Mouse (Mus musculus) heart, adult 8-10 months (tissue): ENCODE data around the gene Tctn1. TPM values are rescaled to one million over a fixed set of nuclear protein-coding genes. Genes with fewer than 3 reads are reported as not detected.

ENCODE experiments used
- DNase-seq: peaks from one replicate; pipeline ENCODE4 v3.0.0; 2022; ENCODE audit warnings: low spot score
- total RNA-seq, 4 experiments: library from RNA; stranded (reverse); gene quantifications; 2 replicates each; pipeline ENCODE4 v1.2.4; 2022

Gene Tctn1
- total RNA-seq, 4 experiments from 2014 or later, result 3.5 to 5.1 (median 3.8) TPM

DNA sequence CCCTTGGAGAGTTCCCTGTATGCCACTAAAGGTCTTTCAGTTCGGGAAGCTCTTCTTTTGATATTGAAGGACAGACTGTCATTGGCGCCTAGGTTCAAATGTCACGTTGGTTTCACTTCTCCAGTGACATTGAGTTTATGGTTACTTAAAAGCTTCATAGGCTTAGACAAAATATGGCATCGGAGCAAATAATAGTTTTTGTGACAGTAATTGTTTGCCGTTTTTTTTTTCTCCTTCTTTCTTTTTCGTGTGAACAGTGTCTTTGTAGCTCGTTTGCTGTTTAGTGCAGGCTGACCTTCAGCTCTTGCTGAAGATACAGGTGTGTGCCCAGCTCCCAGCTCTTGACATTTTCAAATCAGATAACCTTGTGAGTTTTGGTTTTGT is 21.5 kb upstream of the Tctn1 start:
- no peak for DNase-seq

DNA sequence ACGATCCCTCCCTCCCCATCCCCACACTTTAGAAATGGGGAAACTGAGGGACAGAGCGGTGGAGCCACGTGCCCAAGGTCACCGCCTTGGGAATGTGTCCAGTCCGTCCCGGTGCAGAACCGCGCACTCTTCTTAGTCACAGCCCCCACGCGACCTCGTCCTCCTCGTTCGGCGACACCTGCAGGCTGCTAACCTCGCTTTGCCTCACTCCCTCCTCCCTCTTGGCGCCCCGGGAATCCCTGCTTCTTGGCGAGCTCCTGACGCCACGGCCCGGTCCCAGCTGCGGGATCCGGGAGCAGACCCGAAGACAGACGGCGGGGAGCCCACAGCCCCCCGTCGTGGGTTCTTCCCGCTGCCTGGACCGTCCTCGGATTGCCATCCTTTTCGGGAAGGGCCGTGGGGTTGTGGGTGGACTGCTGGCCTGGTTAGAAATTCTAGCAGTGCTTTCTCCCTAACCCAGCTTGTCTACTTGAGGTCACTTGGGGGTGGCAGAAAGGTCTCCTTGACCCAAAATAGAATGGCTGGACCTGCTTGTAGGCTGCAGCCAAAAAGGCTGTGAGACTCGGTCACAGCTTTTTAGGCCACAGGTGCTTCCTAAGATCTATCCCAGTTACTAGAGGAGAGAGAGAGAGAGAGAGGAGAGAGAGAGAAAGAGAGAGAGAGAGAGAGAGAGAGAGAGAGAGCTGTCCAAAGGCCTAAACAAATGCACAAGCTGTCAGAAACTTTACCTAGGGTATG is 20.9 kb upstream of the Tctn1 start:
- no peak for DNase-seq

DNA sequence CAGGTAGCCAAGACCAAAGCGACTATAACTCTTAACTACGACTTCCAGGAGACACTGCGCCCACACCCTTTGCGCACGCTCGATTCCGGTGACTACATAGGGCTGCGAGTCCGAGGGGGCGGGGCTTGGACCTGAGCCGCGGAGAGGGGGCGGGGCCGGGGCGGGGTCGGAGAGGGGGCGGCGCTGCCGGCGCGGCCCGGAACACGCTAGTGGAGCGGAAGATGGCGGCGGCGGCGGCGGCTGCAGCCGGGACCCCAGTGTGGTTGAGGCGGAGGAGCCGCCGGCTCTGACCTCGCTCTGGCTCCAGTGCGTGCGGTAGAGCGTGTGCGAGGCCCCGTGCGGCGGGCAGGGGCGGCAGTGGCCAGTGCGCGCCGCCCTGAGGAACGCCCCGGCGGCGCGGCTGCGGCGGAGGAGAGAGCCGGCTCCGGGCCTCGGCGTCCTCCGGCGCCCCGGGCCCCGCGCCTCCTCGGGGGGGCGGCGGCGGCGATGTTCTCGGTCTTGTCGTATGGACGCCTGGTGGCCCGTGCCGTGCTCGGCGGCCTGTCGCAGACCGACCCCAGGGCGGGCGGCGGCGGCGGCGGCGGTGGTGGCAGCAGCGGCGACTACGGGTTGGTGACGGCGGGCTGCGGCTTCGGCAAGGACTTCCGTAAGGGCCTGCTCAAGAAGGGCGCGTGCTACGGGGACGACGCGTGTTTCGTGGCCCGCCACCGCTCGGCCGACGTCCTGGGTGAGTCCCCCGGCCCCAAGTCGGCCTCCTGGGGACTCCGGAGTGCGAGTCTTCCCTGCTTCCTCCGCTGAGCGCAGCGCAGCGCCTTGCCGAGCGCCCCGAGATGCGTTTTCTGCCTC is 20.1 kb upstream of the Tctn1 start, which contains the start of gene Pptc7:
Gene Pptc7 (plus strand): TSS at position 183 of the 846 bp plus-strand sequence.
- DNase-seq, result peak; percentile 86

DNA sequence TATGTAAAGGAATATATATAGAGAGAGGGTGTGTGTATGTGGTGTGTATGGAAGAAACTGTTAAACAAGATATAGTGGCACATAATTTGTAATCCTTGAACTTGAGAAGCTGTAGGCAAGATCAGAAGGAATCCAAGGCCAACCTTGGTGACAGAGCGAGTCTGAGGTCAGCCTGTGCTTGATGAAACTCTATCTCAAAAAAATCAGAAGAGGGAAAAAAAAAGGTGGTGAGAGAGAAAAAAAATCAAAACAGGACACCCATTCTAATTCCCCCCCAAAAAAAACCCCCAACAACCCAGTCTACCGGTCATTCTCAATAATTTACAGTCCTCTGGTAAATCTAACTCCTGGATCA is 19.5 kb upstream of the Tctn1 start:
- DNase-seq, result no peak

DNA sequence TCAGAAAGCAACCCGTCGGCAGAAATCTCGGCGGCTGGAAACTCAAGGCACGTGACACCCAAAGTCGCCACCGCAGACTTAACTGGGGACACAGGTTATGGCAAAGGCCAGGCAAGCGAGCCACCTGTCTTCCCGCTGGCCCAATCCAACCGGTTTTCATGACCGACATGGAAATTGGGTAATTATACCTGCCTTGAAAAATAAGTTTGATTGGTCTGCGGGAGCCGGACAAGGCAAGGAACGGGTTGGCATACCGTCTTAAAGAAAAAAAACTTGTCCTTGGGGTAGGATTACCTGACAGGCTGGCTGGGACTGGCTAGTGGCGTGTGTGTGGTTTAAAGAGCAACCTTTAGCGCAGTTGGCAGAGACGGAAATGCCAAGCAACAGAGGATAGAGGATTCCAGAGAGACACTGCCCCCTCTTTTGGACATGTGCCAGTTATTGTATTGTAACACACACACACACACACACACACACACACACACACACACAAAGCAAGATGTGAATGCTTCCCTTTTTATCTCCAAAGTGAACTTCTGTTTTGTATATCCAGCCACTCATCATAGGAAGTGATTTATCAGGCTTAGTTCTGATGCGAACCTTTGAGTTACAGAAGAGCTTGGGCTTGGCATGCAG is 16.7 kb upstream of the Tctn1 start:
- no peak for DNase-seq

DNA sequence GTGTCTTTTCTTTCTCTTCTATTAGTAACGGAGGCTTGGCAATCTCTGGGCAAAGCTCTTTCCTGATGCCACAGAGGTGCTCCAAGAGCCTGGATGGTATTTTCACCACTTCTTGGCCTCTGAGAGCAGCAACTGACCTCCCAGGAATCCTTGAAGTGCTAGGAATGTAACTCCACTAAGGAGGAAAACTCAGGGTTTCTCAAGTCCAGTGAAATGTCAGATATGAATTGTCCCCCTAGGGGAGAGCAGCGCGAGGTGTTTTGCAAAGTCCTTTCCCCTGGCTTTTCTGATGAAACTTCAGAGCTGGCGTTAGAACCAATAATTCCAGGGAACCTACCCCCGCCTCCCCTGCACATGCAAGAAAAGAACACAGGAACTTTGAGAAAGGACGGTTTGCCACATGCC is 16.2 kb upstream of the Tctn1 start:
- DNase-seq, result no peak

DNA sequence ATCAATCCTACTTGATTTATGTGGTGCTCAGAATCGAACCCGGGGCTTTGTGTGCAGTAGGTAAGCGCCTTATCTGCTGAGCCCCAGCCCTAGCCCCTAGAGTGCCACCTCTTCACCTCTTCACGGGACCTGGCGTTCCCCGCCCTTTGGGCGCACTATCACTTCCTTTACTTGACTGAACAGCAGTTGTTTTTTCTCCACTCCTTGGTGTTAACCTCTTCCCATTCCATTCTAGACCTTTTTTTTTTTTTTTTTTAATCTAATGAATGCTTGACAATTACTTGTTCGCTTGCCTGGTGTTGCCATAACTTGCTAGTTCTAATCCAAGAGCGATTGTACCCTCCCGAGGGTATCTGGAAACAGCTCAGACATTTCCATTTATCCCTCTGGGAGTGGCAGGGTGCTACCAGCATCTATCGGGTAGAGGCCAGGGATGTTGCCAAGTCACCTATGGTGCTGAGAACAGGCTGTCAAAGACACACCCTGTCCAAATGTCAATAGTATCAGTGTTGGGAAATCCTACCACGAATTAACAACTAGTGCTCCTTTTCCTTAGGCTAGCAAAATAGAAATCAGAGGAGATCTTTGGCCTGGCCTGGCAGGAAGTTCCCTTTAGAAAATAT is 15.7 kb upstream of the Tctn1 start:
- DNase-seq, result no peak

DNA sequence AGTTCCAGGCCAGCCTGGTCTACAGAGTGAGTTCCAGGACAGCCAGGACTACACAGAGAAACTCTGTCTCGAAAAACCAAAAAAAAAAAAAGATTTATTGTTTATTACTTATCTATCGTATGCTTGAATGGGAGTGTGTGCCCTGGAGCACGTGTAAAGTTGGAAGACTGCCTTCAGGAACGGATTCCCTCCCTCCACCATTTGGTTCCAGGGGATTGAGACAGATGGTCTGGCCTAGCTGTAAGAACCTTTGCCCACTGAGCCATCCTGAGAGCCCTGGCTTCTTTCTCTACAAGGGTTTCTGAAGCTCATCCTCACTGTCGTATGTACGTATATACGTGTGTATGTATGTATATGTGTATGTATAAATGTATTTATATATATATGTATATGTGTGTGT is 14.7 kb upstream of the Tctn1 start:
- DNase-seq, result no peak

DNA sequence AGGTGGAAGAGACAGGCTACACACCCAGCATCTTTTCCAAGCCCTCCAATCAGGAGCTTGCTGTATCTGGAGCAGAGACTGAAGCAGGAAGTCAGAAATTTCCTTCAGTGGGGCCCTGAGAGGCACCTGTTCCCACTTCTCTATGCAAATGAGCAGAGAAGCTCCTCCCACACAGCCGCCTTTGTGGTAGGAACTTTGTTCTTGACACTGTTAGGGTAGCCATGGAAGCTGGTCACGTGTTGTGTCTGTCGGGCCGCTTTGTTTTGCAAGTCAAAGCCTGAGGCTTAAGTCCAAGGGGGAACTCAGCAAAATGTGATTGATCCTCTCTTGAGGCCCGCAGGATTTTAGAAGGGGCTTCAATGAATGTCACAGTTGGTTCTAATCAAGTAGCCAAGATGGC is 10.5 kb upstream of the Tctn1 start:
- DNase-seq, result no peak

DNA sequence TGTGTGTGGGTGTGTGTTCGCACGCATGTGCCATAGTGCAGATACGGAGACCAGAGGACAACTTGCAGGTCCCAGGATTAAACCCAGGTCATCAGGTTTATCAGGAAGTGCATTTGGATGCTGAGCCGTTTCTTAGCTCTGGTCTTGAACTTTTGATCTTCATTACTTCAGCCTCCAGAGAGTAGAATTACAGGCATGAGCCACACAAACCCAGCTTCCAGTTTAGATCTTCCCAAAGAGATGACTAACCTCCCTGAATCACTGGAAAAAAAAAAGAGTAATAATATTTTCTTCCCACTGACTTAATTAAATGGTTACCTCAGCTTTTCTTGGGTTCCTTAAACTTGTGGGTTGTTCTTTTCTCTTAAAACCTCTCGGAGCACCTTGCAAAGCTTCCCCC is 8.6 kb upstream of the Tctn1 start:
- DNase-seq, result no peak

DNA sequence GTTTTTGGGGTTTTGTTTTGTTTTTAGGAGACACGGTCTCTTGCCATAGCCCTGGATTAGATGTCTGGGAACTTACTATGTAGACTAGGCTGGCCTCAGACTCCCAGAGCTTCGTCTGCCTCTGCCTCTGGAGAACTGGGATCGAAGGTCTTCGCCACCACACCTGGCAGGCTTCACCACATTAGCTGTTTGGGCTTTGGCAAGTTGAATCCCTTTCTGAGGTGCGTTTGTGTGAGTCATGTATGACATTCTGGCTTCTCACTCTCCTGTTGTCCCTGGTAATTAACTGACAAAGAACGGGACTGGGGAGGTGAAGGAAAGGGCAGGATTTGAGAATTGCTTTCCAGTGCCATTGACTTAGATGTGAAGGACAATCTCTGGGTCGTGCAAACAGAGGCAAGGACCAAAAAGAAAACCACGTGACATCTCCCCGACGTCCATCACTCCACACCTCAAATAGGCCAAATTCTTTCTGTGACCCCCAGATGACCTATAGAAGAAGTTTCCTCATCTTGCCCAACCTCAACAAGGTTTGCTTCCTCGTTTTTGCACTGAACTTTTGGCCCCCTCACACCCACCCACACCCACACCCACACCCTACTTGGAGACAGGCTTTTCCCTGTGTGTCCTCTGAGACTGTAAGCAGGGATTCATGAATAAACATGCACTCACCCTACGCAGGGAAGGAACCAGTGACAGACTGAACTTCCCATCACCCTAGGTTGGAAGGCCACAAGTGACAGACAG is 4.8 kb upstream of the Tctn1 start:
- no peak for DNase-seq

DNA sequence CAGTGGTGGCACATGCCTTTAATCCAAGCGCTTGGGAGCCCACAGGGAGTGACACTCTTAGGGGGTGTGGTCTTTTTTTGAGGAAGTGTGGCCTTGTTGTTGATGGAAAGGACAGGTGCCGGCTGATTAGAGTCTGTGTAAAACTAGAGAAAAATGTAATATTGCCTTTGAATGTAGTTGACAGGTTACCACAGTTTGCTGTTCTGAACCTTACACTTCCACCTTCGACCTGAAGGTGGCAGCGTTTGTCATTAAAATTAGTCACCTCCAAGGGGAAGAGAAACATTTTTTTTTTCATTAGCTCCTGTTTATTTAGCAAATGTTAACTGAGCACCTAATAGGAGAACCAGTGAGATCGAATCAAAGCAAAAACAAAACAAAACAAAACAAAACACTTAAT is 3.6 kb upstream of the Tctn1 start:
- DNase-seq, result peak; percentile 80

DNA sequence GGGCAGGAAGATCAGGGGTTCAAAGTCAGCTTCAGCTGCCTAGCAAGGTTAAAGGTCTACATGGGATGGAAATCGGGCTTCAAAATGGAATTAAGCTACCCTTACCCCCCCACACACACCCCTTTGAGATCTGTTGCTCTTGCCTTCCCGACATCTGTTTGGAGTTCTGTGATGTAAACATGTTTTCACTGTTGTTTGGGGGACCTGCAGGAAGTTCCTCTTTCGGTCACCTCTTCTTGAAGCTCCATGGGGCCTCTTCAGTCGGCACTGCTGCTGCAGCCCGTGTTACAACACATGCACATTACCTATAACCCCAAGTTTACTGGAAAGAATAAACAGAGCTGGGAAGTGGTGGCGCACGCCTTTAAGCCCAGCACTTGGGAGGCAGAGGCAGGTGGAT is 2.9 kb upstream of the Tctn1 start:
- no peak for DNase-seq

DNA sequence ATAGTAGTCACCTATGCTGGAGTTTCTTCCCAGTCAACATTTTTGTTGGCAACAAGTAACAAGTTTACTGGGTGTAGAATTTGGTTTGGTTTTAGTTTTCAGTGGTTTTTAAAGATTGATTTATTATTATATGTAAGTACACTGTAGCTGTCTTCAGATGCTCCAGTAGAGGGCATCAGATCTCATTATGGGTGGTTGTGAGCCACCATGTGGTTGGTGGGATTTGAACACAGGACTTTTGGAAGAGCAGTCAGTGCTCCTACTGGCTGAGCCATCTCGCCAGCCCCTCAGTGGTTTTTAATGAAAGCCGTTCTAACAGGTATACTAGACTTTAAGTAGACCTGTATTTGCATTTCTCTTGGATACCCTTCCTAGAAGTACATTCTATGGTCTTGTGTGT is 1.7 kb upstream of the Tctn1 start:
- DNase-seq, result no peak

DNA sequence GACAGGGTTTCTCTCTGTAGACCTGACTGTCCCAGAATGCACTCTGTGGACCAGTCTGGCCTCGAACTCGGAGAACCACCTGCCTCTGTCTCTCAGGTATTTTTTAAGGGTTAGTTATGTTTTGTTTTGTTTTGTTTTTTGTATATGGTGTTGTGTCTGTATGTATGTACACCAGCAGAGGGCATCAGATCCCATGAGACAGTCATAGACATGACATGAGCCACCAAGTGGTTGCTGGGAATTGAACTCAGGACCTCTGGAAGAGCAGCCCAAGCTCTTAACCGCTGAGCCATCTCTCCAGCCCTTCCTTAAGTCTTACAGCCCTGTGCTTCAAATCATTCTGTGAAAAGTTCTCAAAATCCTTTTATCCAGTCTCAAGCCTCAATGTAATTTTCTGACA is 927 bp upstream of the Tctn1 start:
- DNase-seq, result no peak

DNA sequence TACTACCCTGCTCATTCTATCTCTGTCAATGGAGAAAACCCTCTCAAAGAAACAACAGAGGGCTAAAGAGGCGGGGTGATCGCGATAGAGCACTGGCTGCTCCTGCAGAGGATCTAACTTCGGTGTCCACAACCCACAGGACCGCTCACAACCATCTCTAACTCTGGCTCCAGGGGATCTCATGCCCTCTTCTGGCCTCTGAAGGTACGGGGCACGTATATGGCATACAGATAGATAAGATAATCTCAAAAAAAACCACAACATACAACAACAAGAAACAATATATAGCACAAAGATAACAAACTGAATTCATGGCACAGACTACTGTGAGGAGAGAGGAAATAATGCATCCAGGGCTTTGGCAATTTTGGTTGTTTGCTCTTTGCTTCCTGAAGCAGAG is 2.2 kb downstream of the Tctn1 start:
- DNase-seq, result no peak

DNA sequence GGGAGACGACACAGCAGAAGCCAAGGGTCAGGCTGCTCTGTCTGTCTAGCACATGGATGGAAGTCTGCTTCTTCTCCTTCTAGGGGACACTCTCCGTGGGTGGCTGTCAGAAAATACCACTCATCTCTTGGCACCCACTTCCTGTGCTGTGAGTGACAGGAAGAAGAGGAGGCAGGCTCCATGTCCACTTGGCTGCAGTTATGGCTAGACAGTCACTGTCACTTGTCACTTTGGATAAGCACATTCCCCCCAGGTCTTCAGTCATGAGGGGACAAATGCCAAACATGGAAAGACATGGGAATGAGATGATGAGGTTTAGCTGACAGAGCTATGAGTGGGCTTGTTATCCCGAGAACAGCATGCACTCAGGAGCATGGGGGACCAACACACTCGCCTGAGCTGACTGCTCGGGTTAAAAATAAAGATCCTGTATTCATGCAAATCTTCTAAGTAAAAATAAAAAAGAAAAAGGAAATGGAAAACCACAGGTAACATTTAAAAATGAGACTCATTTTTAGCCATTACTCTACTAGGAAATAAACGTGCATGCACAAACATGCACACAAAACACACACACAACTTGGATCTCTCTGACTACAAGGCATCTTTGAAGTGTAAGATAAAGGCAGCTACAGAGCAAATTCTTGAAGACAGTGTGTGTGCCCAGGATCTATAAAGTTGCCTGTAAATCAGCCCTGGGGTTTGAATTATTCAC is 6.1 kb downstream of the Tctn1 start:
- no peak for DNase-seq

DNA sequence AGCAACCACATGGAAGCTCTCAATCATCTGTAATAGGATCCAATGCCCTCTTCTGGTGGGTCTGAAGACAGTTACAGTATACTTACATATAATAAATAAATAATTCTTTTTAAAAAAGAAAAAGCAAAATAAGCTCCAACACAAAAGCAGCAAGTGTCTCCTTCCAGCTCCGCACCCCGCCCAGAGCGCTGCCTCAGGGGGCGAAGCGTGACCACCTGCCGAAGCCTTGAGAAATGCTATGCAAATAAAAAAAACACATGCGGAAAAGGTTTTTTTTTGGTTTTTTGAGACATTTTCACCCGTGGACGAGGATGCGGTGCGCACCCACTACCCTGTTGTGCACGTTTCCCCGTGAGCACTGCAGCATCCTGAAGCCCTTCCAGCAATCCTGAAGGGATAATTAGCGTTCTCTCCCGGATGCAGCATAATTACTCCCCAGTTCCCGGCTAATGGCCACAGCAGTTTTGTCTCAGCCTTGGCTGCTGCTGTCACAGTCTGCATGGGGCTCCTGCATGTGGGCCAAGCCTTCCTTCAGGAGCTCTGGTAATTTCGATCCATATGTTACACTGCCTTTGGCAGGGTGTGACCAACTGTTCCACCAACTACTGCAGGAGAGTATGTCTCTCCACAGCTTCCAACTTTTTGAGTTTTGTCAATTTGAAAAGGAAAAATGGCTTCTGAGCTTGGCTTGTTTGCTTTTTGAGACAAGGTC is 12.2 kb downstream of the Tctn1 start:
- no peak for DNase-seq

DNA sequence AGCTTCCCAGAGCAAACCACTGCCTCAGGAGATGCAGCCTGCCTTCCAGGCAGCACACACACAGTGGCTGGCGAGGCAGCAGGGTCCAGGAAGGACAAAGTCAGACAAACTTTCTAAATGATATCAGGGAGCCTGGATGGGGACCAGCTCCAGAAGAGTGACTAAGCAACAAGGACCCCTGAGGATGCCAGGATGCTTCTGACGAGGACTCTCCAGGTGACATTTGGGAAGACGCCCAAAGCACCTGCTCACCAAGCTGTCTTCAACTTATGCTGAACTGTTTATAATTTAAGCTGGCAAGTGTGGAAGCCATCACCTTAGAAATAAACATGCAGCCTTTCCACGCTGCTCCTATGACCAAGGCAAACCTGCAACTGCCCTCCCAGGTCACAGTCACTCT is 15.0 kb downstream of the Tctn1 start:
- DNase-seq, result no peak

DNA sequence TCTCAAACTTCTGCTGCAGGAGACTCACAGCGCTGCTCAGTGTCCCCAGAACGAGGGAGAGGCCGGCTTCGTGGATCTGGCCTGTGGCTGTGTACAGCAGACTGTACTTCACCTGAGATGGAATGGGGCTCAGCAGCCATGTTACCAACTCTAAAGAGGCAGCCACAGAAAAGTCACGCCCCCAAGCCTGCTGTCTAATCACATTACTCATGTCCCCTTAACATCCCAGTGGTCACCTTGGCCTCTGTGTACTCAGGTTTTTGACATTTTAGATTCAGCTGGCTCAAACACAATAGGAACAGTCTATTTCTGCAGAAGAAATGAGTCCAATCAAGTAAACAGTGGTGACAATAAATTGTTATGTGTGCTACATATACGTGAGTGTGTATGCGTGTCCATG is 16.3 kb downstream of the Tctn1 start:
- DNase-seq, result no peak
